Mouse (Mus musculus): ENCODE data around the gene Lctl. TPM values are rescaled to one million over a fixed set of nuclear protein-coding genes. Genes with fewer than 3 reads are reported as not detected.

Gene Lctl
- 1 to 10 TPM in 1 of 2 experiments, not detected in 1; 1.0 TPM for total RNA-seq (2021)
- long read RNA-seq, experiment 1 = 0 reads
- long read RNA-seq, experiment 2 = 0 reads

DNA sequence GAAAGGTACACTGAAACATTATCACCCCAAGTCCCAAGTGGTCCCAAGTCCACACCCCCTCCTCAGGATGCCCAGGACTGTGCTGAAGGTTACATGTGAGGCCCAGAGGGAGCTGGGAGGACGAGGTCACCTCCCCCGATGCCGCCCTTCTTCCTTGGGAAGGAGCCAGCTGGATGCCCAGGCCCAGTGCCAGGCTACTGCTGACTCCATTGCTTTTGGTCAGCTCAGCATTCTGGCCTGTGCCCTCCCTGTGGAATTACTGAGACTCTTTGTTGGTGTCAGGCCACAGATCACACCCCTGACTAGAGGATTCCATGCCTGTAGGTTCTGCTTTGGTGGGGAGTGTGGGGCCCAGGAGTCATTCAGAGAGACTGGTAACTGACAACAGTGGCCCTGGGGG is at the start of gene Lctl:
Gene Lctl, plus strand, starts transcription at position 272 of the 400 bp plus-strand sequence.
- DNase-seq = no peak

DNA sequence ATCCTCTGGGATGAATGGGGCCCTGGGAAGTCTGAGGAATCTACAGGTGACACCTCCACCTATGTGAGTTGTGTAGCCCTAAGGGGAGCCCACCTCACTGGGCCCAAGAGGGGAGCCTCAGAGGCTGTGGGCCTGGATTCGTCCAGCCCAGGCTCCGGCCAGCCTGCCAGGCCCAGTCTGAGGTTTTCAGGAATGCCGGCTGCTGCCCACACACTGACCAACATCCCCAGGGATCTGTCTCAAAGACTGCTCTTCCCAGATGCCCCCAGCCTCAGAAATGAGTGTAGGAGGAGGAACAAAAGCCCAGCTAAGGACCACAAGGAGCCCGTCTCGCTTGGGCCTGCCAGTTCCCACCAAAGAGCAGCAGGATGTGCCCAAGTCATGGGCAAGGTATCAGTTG is 49.2 kb upstream of the Lctl start:
- no peak for DNase-seq

- no peak for DNase-seq
Measured at GRCm38 (mm10) chr9:64068571-64068970, 48.4 kb upstream of the Lctl start.

- DNase-seq = no peak
Measured at GRCm38 (mm10) chr9:64069131-64069530, 47.8 kb upstream of the Lctl start.

- no peak for DNase-seq
Measured at GRCm38 (mm10) chr9:64070674-64071073, 46.3 kb upstream of the Lctl start.

DNA sequence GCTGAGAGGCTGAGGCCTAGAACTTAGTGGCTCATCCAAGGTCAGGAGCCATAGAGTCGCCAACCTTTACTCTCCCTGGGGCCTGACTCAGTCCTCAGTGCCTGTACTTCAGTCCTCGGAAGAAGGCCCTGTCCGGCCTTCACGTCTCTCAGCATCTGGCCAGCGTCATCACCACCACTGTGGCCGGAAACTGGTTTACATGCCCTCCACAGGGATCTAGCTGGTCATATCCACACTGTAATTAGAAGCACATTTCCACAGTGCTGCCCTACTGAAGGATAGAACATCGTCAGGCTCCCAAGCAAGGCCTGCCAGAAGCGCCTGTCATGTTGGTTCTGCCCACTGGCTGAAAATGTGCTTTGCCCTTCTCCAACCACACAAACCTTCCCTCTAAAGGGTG is 42.1 kb upstream of the Lctl start:
- DNase-seq = no peak

DNA sequence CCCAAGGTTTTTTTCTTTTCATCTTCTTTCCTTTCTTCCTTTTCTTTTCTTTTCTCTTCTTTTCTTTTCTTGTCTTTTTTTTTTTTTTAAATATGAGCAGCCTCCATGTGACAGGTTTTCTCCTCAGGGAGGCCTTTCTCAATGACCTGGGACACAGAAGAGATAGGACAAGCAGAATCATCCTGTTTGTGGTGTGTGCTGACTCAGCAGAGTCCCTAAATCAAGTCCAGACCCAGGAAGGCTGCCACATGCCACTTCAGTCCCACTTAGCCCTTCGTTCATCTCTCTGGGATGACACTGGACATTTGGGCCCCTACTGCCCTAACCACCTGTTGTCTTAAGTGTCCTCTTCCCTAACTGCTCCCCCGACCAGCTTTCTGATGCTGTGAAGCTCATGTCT is 40.5 kb upstream of the Lctl start:
- DNase-seq = no peak

- DNase-seq = no peak
Measured at GRCm38 (mm10) chr9:64078386-64078792, 38.6 kb upstream of the Lctl start.

- no peak for DNase-seq
Measured at GRCm38 (mm10) chr9:64079922-64080321, 37.0 kb upstream of the Lctl start.

DNA sequence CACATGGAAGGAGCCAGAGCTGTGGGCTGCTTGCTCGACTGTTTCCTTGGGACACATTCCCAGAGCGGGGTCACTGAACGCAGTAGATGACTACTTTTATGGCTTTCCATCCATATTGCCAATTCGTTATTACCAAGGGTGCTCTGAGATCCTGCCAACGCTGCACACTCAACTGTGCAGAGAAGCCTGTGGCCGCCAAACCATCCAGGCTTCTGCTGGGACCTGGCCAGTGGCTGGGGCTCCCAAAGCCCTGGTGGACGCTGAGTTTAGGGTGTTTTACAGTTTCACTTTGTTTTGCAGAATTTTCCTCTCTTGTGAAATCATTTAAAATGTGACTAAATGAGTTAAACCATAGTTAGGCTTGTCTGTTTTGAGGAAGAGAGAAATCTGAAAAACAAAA is 32.7 kb upstream of the Lctl start:
- DNase-seq = peak; percentile 38

GRCm38 (mm10) chr9:64084661-64085399 is 32.1 kb upstream of the Lctl start:
- DNase-seq = no peak

GRCm38 (mm10) chr9:64085976-64086375 is 31.0 kb upstream of the Lctl start:
- no peak for DNase-seq

- DNase-seq = no peak
Measured at GRCm38 (mm10) chr9:64086543-64086942, 30.4 kb upstream of the Lctl start.

DNA sequence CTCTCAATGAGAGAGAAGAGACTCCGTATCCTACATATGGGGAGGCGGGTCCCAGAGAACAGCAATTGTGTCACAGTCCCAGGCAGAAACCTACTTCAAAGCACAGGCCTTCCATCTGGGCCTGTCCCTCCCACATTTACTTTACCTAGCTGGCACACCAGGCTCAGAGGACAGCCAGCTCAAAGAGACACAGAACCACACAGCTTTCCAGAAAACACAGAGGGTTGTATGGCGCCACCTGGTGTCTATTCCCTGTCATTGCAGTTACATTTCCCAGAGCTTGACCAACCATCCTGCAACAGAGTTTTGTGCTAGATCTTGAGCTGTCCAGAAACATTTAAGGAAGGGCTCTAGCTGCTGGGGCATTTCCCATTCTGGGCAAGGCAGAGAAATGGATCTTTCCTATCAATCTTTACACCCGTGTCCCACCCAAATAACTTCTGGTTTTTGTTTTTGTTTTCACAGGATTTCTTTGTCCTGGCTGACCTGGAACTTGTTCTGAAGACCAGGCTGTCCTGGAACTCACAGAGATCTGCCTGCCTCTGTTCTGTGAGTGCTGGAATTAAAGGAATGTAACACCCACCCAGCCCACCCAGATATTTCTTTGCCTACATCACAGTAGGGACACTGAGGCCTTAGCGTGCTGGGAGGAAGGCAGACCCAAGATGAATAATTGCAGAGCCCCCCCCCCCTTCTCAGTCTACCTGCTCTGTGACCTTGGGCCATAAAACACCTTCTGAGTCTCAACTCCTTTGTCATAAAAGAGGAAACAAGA is 29.3 kb upstream of the Lctl start:
- DNase-seq = peak; percentile 43

DNA sequence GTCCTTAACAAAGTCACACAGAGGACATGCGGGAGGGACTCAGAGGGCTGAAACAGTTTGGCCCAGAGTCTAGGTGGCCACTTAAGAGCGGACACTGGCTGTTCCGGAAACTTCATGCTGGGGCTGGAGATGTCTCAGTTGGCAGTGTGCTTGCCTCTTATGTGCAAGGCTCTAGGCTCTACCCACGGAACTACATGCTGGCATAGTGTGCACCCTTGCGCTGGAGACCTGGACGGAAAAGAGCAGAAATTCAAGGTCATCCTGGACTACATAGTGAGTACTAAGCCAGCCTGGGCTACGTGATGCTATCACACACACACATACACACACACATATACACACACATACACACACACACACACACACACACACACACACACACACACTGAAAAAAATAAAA is 28.6 kb upstream of the Lctl start:
- DNase-seq = no peak

DNA sequence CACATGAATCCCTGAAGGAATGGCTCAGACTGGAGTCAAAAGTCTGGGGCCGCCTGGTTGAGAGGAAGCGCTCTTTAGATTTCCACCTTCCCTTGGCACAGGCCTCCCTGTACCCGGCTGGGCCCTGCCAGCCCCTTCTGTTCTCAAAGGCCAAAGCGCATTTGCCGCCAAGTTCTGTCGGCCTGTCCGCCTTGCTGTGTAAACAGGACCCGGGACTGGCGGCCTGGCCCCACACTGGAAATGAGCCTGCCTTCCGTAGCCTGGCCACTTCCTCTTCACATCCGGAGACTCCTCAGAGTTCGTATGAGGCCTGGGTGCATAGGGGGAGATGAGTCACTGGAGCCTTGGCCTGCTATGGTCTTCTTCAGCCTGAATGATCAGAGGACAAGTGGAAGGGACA is 27.9 kb upstream of the Lctl start:
- peak; percentile 56 for DNase-seq

DNA sequence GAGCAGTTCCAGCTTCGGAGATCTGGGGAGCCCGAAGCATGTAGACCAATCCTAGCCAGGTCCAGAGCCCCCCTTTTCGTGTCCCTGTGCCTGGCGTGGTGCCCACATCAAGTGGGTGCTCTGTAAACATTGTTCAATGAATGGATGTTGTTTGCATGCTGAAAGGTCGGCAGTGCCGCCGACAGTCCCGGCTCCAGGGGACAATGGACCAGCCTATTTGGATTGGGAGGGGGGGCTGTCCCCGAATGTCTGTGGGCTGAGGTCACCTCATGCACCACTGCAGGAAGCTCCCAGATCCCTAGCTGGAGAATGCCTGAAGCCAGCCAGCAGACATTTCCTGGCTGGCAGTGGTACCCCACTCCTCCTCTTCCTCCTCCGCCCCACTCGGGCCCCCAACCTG is 22.9 kb upstream of the Lctl start:
- DNase-seq = no peak

- no peak for DNase-seq
Measured at GRCm38 (mm10) chr9:64098282-64098681, 18.7 kb upstream of the Lctl start.

DNA sequence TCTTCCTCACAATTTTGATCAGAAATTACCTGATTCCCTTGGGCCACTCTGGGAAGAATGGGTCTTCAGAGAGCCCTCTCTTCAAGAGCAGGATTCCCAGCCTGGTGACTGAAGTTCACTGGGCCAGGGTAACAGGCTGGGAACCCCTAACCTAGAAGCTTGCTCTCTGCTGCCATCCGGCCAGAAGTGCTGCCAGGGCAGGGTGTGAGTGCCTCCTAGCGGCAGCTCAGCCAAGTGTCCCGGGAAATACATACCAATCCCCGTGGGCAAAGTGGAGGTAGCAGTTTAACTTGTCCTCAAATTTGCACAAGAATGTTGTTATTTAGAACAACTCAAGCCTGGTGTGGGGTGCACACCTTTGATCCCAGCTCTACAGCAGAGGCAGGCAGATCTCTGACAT is 16.5 kb upstream of the Lctl start:
- DNase-seq = peak; percentile 51

DNA sequence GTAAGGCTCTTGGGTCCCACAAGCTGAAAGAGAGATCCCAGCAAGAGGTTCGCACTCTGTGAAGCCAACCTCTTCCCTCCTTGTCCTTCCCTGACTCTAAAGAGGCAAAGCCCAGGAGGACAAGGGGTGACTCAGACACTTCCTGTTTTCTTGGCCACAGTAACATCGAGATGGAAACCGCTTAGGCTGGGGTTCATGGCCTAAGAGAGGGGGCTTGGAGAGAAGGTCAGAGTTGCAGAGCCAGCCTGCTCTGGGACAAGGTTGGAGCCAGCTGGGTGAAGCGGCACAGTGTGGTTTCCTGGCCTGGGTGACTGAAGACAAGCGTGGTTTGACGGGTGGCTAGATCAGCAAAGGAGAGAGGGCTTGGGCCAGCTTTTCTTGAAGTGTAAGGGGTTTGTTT is 11.6 kb upstream of the Lctl start:
- no peak for DNase-seq

GRCm38 (mm10) chr9:64110502-64110901 is 6.4 kb upstream of the Lctl start:
- DNase-seq = no peak

GRCm38 (mm10) chr9:64114646-64115045 is 2.3 kb upstream of the Lctl start:
- DNase-seq = no peak

DNA sequence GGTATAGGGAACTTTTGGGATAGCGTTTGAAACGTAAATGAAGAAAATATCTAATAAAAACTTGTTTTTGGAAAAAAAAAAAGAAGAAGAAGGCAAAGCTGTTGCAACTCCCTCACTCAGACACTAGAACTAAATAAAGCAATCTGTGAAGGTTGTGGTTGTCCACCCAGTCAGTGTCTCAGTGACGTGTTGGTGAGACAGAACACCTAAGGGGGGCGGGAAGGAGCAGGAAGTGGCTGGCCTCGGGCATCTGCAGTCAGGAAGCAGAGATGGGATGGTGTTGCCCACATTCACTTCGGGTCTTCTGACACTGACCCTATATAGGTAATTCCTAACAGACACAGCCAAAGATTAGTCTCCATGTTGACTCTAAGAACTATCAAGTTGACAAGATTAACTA is 1.2 kb upstream of the Lctl start:
- DNase-seq = no peak

GRCm38 (mm10) chr9:64119898-64120297 is 3.0 kb downstream of the Lctl start:
- DNase-seq = peak; percentile 33

Data from gastrocnemius, postnatal 25 days (tissue).